Mouse (Mus musculus) heart, embryonic 10.5 days (tissue): ENCODE data around the gene Ugcg. TPM values are rescaled to one million over a fixed set of nuclear protein-coding genes. Genes with fewer than 3 reads are reported as not detected.

Experiments used
- DNase-seq: peaks from one replicate; pipeline ENCODE4 v3.0.0-alpha.2; 2017; ENCODE audit warnings: low spot score
- H3K27ac ChIP-seq: fragments of 300-500 bp; sonication (generic); 2 replicates; pipeline ENCODE4 v1.5.1; 2016; ENCODE audit warnings: mild to moderate bottlenecking
- H3K27me3 ChIP-seq: fragments of 300-500 bp; sonication (generic); 2 replicates; pipeline ENCODE4 v1.6.1; 2016; ENCODE audit warnings: mild to moderate bottlenecking; ENCODE audit not compliant: poor library complexity, insufficient read depth, severe bottlenecking
- H3K36me3 ChIP-seq: fragments of 300-500 bp; sonication (generic); 2 replicates; pipeline ENCODE4 v1.6.1; 2016; ENCODE audit warnings: mild to moderate bottlenecking, moderate library complexity
- H3K4me1 ChIP-seq: fragments of 300-500 bp; sonication (generic); 2 replicates; pipeline ENCODE4 v1.6.1; 2016; ENCODE audit warnings: mild to moderate bottlenecking
- H3K4me3 ChIP-seq: fragments of 300-500 bp; sonication (generic); 2 replicates; pipeline ENCODE4 v1.5.1; 2016; ENCODE audit warnings: mild to moderate bottlenecking, moderate library complexity
- H3K9me3 ChIP-seq: fragments of 300-500 bp; sonication (generic); 2 replicates; pipeline ENCODE4 v1.6.1; 2016; ENCODE audit warnings: mild to moderate bottlenecking, moderate library complexity
- WGBS: fragments of 180-500 bp; shearing (Covaris S2); methylation state at CpG from one replicate; pipeline ENCODE4 v1.1.7; 2016; 5-methylcytosine and 5-hydroxymethylcytosine counted together
- polyA plus RNA-seq: library from polyadenylated mRNA; unstranded; fragments of >200 nt; fragmentation: Nextera tagmentation; extraction: Ambion mirVana; gene quantifications from 2 replicates; pipeline ENCODE4 v1.2.1, GENCODE M21; 2016

Ugcg gene
- polyA plus RNA-seq, 1 experiment from 2014 or later, result 9.7 TPM

DNA sequence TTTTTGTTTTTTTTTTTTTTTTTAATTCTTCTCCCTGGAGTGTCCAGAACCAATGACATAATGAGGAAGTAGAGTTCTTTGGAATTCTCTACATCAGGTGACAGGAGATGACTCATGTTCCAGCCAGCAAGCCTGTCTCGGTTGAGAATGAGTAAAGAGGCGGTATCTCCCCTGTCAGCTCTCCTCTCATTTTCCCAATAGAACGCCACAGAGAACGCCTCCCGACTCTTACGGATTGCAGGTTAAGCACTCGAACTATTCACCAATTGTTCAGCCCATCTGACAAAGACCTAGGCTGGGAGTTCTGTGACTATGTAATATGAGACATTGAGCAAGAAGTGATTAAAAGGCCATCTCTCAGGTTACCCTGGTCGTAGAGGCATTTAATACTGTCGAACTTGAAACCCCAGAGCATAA is 50.3 kb downstream of the Ugcg start:
- Histone ChIP-seq H3K36me3 (no peaks in the 10 kb centered on the region), H3K27ac (peak overlapping the region; percentile 23; the same call in 1 of the 2 replicates), H3K4me1 (peaks cover 13% of the 10 kb centered on the region), H3K4me3 (no peak overlapping the region), H3K27me3 (no peaks in the 10 kb centered on the region), H3K9me3 (no peaks in the 10 kb centered on the region)
- DNase-seq, result no peak
- WGBS, result 44% methylated on average over 9 of the region's 9 CpGs

DNA sequence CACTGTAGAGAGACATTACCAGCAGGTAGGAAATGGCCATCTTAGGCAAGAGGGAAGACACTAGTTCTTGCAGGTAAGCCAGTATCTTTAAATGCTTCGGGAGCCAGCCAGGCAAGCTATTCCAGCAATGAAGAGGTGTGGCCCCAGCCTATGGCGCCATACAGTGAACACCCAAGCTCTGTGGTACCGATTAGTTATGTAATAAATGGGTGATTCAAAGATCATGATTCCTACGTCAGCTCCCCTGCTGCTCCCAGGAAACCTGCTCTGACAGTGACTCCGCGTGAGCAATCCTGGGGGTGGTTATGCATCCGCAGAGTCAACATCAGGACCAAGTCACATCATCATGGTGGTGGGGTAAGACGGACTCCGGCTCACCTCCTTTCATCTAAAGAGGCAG is 51.1 kb downstream of the Ugcg start:
- Histone ChIP-seq H3K27me3 (no peaks in the 10 kb centered on the region), H3K4me3 (no peak overlapping the region), H3K9me3 (no peaks in the 10 kb centered on the region), H3K36me3 (no peaks in the 10 kb centered on the region), H3K27ac (no peak overlapping the region), H3K4me1 (peaks cover 16% of the 10 kb centered on the region)
- DNase-seq, result no peak
- 93% methylated on average over 9 of the region's 9 CpGs for WGBS

DNA sequence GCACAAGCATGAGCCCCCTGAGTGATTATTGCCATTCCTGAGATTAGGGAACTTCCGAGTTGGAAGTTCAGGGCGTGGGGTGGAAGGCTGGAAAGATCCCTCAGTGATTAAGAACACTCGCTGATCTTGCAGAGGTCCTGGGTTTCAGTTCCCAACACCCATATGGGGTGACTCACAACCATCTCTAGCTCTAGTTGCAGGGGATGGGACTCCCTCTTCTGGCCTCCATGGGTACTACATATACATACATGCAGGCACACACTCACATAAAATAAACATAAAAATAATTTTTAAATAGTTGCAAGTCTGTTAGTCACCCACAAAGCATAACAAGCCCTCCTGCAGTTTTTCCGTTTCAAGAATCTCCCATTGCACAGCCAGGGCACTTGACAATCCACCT is 52.0 kb downstream of the Ugcg start:
- WGBS, result 82% methylated on average over 4 of the region's 4 CpGs
- Histone ChIP-seq H3K4me1 (peaks cover 16% of the 10 kb centered on the region), H3K36me3 (no peaks in the 10 kb centered on the region), H3K27ac (no peak overlapping the region), H3K4me3 (no peak overlapping the region), H3K9me3 (no peaks in the 10 kb centered on the region), H3K27me3 (no peaks in the 10 kb centered on the region)
- no peak for DNase-seq

DNA sequence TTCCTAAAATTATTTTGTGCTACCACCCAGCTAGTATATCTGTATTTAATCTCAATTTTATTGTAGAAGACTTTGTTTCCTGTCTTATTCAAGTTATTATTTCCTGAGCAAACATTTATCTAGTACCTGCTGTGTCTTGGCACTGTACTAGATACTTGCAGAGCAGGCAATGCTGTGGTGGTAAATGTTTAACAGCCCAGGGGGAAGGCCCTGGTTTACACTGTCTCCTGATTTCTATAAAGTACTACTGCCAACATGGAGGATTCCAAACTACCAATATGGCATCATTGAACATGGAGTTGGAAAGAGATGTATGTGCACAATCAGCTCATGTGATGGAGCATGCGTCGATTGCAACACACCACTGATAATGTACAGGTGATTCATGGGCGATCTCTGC is 53.2 kb downstream of the Ugcg start:
- 92% methylated on average over 3 of the region's 3 CpGs for WGBS
- Histone ChIP-seq H3K9me3 (no peaks in the 10 kb centered on the region), H3K4me1 (peaks cover 16% of the 10 kb centered on the region), H3K4me3 (no peak overlapping the region), H3K27ac (no peak overlapping the region), H3K27me3 (no peaks in the 10 kb centered on the region), H3K36me3 (no peaks in the 10 kb centered on the region)
- DNase-seq, result no peak

DNA sequence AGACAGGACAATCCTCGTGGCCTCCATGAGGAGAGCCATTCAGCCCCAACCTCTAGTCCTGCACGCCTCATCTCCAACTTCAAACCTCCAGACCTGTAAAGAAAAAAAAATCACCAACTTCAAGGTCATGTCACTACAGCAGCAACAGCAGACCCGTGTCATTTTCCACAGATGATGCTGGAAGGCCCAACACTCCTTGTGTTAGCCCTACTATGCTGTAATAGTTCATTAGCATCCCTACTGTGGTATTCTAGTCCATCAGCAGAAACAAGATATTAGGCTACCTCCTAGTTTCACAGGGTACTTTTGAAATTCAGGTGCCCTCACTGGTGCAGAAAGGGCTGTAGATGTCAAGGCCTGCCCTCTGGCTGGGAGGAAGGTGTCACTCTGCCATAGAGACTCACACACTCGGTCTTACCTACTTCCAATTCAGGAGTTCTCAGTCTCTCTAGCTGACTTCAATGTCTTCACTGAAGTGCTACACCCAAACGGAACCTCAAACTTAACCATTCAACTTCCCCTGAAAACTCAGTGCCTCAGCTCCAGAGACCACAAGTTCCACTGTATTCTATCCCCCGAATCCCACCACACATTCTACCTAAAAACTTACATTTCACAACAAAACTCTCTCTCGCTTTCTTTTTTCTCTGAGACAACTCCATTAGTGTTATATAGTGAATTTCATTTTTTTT is 54.9 kb downstream of the Ugcg start:
- H3K4me3 ChIP-seq, result no peak overlapping the region
- no peaks in the 10 kb centered on the region for H3K27me3 ChIP-seq
- H3K9me3 ChIP-seq, result no peaks in the 10 kb centered on the region
- 80% methylated on average over 7 of the region's 7 CpGs for WGBS
- H3K27ac ChIP-seq, result peak overlapping the region; percentile 72
- peaks cover 11% of the 10 kb centered on the region for H3K4me1 ChIP-seq
- H3K36me3 ChIP-seq, result no peaks in the 10 kb centered on the region
- no peak for DNase-seq

DNA sequence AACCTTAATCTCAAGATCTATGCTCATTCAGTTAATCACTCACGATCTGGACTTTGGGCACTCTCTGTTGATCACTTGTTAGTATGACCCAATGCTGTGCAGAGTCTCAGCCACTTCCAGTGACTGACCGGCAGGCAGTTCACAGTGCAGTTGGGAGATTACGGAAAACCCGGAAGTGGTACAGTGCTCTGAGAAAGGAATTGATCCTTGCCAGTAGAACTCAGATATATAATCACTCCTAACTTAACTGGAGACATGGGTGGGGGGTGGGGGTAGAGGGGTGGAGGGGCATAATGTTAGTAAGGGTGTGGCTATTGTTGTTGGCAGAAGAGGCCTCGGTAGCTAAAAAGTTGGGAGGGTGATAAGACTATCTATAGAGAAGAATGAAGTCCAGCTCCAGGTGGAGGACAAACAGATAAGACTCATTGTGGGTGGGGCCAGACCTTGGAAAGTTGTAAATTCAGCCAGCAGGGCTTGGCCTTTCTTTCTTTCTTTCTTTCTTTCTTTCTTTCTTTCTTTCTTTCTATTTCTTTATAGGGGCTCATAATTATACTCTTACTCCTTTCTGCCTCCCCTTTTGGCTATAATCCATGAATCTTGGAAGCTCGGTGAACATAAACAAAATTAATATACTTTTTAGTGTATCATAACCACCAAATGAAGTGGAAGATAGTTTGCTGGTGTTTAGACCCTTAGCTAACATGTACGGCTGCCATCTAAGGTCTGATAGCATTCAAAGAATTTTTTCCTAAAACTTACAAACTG is 55.9 kb downstream of the Ugcg start:
- DNase-seq, result no peak
- WGBS, result 61% methylated on average over 7 of the region's 7 CpGs
- Histone ChIP-seq H3K27ac (peak overlapping the region; percentile 82), H3K27me3 (no peaks in the 10 kb centered on the region), H3K4me3 (no peak overlapping the region), H3K9me3 (no peaks in the 10 kb centered on the region), H3K4me1 (0 out of 2 replicates have a peak, but pooled peaks cover 3% of the 10 kb centered on the region), H3K36me3 (no peaks in the 10 kb centered on the region)

DNA sequence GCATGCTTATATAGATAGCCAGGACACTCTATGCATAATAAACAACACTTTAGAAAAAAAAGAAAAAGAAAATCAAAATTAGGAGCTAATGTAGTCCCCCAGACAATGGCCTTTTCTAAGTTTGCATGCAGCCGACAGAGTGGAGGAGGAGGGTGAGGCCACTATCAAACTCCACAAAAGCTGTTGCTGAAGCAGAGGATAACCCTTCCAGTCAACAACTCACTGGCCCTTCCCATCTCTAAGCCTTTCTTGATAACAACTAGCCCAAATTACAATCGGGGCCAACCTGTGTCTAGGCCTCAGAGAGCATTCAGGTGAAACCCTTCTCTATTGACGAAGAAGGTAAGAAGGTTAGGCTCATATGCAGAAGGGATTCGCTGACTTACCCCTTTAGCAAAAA is 56.7 kb downstream of the Ugcg start:
- Histone ChIP-seq H3K27ac (peak overlapping the region; percentile 82), H3K4me3 (no peak overlapping the region), H3K4me1 (0 out of 2 replicates have a peak, but pooled peaks cover 3% of the 10 kb centered on the region), H3K9me3 (no peaks in the 10 kb centered on the region), H3K36me3 (no peaks in the 10 kb centered on the region), H3K27me3 (no peaks in the 10 kb centered on the region)
- 80% methylated on average over 4 of the region's 4 CpGs for WGBS
- DNase-seq, result no peak

DNA sequence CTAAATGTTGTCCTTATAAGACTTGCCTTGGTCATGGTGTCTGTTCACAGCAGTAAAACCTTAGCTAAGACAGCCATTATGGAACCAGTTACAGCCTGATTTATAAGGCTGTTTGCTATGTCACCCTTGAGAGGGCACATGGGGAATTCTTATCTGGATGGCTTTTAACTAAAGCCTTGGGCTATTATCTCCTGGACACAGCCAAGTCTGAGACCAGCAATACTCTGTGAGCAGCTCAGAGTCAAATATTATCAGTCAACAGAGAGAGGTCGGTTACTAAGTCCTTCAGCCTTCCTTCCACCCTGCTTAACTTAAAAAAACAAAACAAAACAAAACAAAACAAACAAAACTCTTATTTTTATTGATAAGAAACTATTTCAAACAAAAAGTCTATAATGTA is 58.5 kb downstream of the Ugcg start:
- peaks cover 6% of the 10 kb centered on the region; the same call in 1 of the 2 replicates for H3K4me1 ChIP-seq
- H3K4me3 ChIP-seq, result no peak overlapping the region
- WGBS, result 27% methylated on average over 1 of the region's 1 CpGs
- H3K27me3 ChIP-seq, result no peaks in the 10 kb centered on the region
- H3K27ac ChIP-seq, result peak overlapping the region; percentile 69; the same call in 1 of the 2 replicates
- H3K36me3 ChIP-seq, result no peaks in the 10 kb centered on the region
- DNase-seq, result no peak
- no peaks in the 10 kb centered on the region for H3K9me3 ChIP-seq

DNA sequence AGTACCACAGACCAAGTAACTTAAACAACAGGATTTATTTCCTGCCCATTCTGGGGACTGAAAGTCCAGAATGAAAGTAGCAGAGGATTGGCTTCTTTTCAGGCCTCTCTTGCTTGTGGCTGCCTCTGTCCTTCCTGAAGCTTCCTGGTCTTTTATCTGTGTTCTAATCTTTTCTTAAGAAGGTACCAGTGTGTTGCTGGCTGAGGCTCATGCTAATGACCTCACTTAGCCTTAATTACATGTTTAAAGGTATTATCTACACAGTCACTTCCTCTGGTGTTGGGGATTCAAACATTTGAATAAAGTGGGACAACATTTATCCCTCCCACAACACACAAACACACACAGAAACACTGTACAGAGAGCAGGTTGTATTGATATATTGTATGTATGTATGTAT is 59.0 kb downstream of the Ugcg start:
- Histone ChIP-seq H3K27me3 (no peaks in the 10 kb centered on the region), H3K27ac (peak overlapping the region; percentile 69), H3K4me1 (peaks cover 11% of the 10 kb centered on the region; the same call in 1 of the 2 replicates), H3K4me3 (no peak overlapping the region), H3K36me3 (no peaks in the 10 kb centered on the region), H3K9me3 (no peaks in the 10 kb centered on the region)
- DNase-seq, result no peak

DNA sequence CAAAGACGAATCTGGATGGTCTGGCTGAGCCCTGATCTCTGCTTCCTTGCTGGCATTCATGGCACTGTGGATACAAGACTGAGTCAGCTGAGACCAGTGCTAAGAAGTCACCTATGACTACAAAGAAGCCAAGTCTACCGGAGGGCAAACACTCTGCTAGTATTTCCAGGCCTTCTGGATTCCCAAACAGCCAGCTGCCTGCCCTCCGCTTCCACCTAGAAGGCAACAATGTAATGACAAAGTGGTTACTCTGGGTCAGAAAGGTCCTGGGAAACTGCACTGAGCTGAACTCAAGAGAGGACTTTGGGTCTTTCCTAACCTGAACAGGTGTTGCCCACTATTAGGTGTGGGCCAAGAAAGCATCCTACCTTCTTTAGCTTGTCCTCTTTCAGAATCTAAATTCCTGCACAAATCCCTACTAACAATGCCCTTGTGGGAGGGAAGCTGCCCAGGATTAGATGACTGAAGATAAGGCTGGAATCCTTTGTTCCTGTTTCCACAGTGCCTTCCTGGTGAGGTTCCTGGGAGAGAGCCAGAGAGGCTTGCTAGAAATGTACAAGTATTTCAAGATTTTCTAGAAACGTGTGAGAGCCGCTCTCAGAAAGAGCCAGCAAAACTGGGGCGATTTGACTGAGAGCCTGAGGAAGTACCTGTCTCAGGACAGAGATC is 63.5 kb downstream of the Ugcg start:
- DNase-seq, result no peak
- Histone ChIP-seq H3K27ac (peak overlapping the region; percentile 36; the same call in 1 of the 2 replicates), H3K27me3 (no peaks in the 10 kb centered on the region), H3K4me1 (peaks cover 9% of the 10 kb centered on the region; the same call in 1 of the 2 replicates), H3K9me3 (no peaks in the 10 kb centered on the region), H3K4me3 (no peak overlapping the region), H3K36me3 (no peaks in the 10 kb centered on the region)
- 76% methylated on average over 6 of the region's 6 CpGs for WGBS

DNA sequence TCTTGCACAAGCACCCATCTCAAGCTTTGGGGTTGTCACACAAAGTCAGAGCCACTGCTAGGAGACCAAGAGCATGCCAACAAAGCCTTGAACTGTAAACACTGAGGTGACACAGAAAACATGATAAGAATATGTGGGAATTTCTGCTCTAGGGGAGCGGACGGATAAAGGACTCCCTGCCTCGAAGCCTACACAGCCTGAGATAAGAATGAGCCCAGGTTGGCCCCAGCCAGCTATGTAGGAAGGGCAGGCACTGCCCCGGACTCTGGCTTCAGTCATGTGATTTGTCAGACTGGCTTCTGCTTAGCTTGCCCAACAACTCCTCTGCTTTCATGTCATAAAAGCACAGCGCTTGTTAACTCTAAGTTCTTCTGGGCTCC is 64.0 kb downstream of the Ugcg start:
- Histone ChIP-seq H3K36me3 (no peaks in the 10 kb centered on the region), H3K4me3 (no peak overlapping the region), H3K27ac (peak overlapping the region; percentile 36; the same call in 1 of the 2 replicates), H3K9me3 (no peaks in the 10 kb centered on the region), H3K4me1 (peaks cover 9% of the 10 kb centered on the region; the same call in 1 of the 2 replicates), H3K27me3 (no peaks in the 10 kb centered on the region)
- DNase-seq, result no peak
- WGBS, result 56% methylated on average over 5 of the region's 5 CpGs

DNA sequence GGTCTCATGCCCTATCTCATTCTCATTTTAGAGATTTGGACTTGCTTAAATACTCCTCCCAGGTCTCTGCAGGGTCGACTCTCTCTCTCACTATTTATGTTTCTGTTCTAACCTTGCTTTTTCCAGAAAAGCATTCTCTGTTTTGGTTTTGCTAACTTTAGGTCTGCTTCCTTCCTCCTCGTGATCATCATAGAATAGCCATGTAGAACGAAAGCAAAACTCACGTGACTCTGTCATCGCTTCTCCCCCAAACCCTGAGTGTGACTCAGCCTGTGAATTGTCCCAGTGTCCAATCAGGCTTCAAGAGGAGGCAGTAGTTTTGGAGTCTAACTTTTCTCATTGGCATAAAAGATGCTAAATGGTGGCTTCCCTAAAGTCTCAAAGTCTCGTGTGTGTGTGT is 65.3 kb downstream of the Ugcg start:
- Histone ChIP-seq H3K4me3 (no peak overlapping the region), H3K36me3 (no peaks in the 10 kb centered on the region), H3K27me3 (no peaks in the 10 kb centered on the region), H3K27ac (no peak overlapping the region), H3K9me3 (no peaks in the 10 kb centered on the region), H3K4me1 (peaks cover 9% of the 10 kb centered on the region; the same call in 1 of the 2 replicates)
- 77% methylated on average over 6 of the region's 6 CpGs for WGBS
- DNase-seq, result no peak

DNA sequence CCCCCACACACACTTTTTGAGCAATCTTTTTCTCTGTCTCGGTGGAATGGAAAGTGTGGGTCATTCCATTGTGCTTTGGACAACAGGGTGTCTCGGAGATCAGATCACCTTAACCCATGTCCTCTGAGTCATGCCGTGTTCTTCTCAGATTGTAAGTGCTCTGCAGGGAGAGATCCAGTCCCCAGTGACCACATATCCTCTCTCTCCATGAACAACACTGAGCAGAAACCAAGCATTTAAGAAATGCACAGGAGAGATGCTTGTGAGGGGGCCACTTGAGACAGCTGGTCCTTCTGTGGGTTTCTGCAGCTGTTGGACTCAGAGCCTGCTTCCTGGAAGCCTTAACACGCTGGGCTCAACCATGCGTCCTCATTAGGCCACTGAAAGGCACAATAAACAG is 66.9 kb downstream of the Ugcg start:
- Histone ChIP-seq H3K27me3 (no peaks in the 10 kb centered on the region), H3K4me3 (no peak overlapping the region), H3K4me1 (peaks cover 9% of the 10 kb centered on the region; the same call in 1 of the 2 replicates), H3K36me3 (no peaks in the 10 kb centered on the region), H3K9me3 (no peaks in the 10 kb centered on the region), H3K27ac (no peak overlapping the region)
- 74% methylated on average over 5 of the region's 5 CpGs for WGBS
- DNase-seq, result no peak
